Mouse (Mus musculus) heart, embryonic 13.5 days (tissue): ENCODE data around the gene Nup98. TPM values are rescaled to one million over a fixed set of nuclear protein-coding genes. Genes with fewer than 3 reads are reported as not detected.

Experiments
- ATAC-seq: fragments of 200-750 bp; cut with Nextera tagmentation; 2 replicates; pipeline ENCODE4 v1.8.0; 2017; ENCODE audit warnings: moderate TSS enrichment; ENCODE audit not compliant: insufficient number of reproducible peaks, low FRiP score, low TSS enrichment; ENCODE audit errors: extremely low read depth
- H3K27ac ChIP-seq: fragments of 300-500 bp; sonication (generic); replicated peaks from 2 replicates; pipeline ENCODE4 v1.5.1; 2015; ENCODE audit warnings: moderate library complexity, mild to moderate bottlenecking, inconsistent platforms
- H3K27me3 ChIP-seq: fragments of 300-500 bp; sonication (generic); replicated peaks from 2 replicates; pipeline ENCODE4 v1.6.1; 2015; ENCODE audit warnings: mild to moderate bottlenecking, inconsistent platforms
- H3K36me3 ChIP-seq: fragments of 300-500 bp; sonication (generic); 2 replicates; pipeline ENCODE4 v1.6.1; 2015; ENCODE audit warnings: mild to moderate bottlenecking, inconsistent platforms
- H3K4me1 ChIP-seq: fragments of 300-500 bp; sonication (generic); 2 replicates; pipeline ENCODE4 v1.6.1; 2015; ENCODE audit warnings: inconsistent platforms
- H3K4me2 ChIP-seq: fragments of 300-500 bp; sonication (generic); 2 replicates; pipeline ENCODE4 v1.6.1; 2015; ENCODE audit warnings: inconsistent platforms, mild to moderate bottlenecking, moderate library complexity
- H3K4me3 ChIP-seq: fragments of 300-500 bp; sonication (generic); 2 replicates; pipeline ENCODE4 v1.5.1; 2015; ENCODE audit warnings: moderate library complexity, mild to moderate bottlenecking, inconsistent platforms
- H3K9ac ChIP-seq: fragments of 300-500 bp; sonication (generic); 2 replicates; pipeline ENCODE4 v1.6.1; 2015; ENCODE audit warnings: inconsistent platforms, mild to moderate bottlenecking, moderate library complexity
- H3K9me3 ChIP-seq: fragments of 300-500 bp; sonication (generic); 2 replicates; pipeline ENCODE4 v1.6.1; 2016; ENCODE audit warnings: inconsistent platforms
- WGBS: fragments of 180-500 bp; shearing (Covaris S2); methylation state at CpG from one replicate; pipeline ENCODE4 v1.1.7; 2015; ENCODE audit warnings: mixed read lengths; 5-methylcytosine and 5-hydroxymethylcytosine counted together
- polyA plus RNA-seq: library from polyadenylated mRNA; unstranded; fragments of >200 nt; fragmentation: Nextera tagmentation; extraction: Ambion mirVana; gene quantifications from 2 replicates; pipeline ENCODE4 v1.2.1, GENCODE M21; 2015

Gene Nup98
- polyA plus RNA-seq, 1 experiment from 2014 or later = 22.0 TPM

DNA sequence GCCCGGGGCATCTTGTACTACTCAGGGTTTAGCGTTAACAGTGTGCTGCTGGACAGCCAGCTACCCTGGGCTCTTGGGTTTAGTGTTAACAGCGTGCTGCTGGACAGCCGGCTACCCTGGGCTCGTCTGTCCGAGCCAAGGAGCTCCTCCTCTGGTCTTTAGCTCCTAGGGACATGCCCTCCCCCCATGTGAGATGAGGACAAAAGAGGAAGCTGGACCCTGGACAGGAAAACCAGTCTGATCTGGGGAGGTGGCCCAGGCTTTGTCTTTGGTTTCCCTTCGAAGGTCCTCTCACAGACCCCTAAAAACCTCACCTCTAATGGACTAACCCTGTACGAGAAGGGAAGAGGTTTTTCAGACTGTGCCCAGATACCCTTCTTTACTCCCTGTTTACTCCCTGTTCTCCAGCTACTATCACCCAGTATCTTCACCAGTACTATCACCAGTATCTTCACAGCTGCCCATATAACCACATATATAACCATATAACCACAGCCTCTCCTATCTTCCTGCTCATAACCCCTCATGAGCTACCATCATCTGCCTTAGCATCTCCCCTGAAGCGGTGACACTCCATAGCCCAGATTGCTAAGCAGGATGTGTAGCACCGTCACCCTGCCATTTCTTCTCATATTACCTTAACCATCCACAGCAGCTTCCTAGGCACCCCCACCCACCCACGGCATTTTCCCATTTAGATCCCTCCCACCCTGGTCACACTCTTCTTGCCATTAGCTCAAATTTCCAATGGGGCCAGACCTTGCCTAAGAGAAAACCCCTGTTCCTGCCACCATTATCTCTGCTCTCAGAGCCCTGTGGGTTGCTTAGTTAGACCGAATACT lies 37.2 kb upstream of the Nup98 start:
- Histone ChIP-seq H3K4me2 (peak overlapping the region; percentile 78), H3K9me3 (no peaks in the 10 kb centered on the region), H3K27ac (0 out of 2 replicates have a peak overlapping the region, but pooled peaks have one; percentile 44), H3K27me3 (no peaks in the 10 kb centered on the region), H3K9ac (peak overlapping the region; percentile 95), H3K4me1 (peaks cover 79% of the 10 kb centered on the region), H3K4me3 (peak overlapping the region; percentile 91), H3K36me3 (peaks cover 4% of the 10 kb centered on the region)
- WGBS = 51% methylated on average over 12 of the region's 12 CpGs
- ATAC-seq = no peak

DNA sequence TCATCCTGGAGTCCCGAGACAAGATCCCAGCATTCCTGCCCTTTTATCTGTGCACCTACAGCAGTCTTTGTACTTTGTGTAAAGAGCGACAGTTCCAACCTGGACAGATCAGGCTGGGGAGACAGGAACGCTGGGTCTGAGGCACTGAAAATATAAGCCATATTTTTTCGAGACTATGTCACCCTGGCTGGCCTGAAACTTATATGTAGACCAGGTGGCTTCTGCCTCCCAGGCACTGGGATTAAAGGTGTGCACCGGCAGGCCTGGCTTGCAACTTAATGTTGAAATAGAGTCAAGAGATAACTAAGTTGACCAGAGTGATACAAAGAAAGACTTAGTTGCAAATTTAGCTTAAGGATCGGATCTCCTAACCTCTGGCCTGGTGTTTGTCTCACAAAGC lies 36.3 kb upstream of the Nup98 start:
- Histone ChIP-seq H3K4me1 (peaks cover 81% of the 10 kb centered on the region), H3K4me2 (peak overlapping the region; percentile 78)

DNA sequence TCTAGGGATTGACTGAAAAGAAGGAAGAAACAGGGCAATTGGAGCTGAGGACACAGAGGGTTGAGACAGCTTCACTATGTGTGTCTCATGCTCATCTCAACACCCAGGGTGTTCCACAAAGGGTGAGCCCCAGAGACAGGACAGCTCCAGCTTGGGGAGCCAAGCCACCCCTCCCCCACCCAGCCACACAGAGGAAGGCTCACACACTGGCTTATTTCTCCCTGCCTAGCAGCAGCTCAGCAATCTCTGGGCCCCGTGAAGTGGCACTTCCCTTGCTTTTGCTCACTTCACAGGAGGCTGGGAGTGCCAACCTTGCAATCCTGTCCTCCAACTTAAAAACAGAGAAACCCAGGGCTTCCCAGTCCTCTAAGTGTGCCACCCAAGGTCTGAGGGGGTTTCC lies 35.8 kb upstream of the Nup98 start:
- Histone ChIP-seq H3K27me3 (no peaks in the 10 kb centered on the region), H3K4me1 (peaks cover 76% of the 10 kb centered on the region), H3K36me3 (peaks cover 18% of the 10 kb centered on the region), H3K27ac (peak overlapping the region; percentile 44), H3K4me3 (peak overlapping the region; percentile 10; the same call in 1 of the 2 replicates), H3K4me2 (peak overlapping the region; percentile 78), H3K9me3 (no peaks in the 10 kb centered on the region), H3K9ac (peak overlapping the region; percentile 95)
- 0% methylated on average over 1 of the region's 1 CpGs for WGBS
- ATAC-seq = no peak

More for the DNA sequence above, 36.3 kb upstream of the Nup98 start:
- Histone ChIP-seq H3K9ac (peak overlapping the region; percentile 95), H3K4me3 (peak overlapping the region; percentile 10; the same call in 1 of the 2 replicates), H3K9me3 (no peaks in the 10 kb centered on the region), H3K27me3 (no peaks in the 10 kb centered on the region), H3K36me3 (peaks cover 13% of the 10 kb centered on the region), H3K27ac (peak overlapping the region; percentile 44)
- WGBS = 54% methylated on average over 6 of the region's 6 CpGs
- ATAC-seq = no peak

DNA sequence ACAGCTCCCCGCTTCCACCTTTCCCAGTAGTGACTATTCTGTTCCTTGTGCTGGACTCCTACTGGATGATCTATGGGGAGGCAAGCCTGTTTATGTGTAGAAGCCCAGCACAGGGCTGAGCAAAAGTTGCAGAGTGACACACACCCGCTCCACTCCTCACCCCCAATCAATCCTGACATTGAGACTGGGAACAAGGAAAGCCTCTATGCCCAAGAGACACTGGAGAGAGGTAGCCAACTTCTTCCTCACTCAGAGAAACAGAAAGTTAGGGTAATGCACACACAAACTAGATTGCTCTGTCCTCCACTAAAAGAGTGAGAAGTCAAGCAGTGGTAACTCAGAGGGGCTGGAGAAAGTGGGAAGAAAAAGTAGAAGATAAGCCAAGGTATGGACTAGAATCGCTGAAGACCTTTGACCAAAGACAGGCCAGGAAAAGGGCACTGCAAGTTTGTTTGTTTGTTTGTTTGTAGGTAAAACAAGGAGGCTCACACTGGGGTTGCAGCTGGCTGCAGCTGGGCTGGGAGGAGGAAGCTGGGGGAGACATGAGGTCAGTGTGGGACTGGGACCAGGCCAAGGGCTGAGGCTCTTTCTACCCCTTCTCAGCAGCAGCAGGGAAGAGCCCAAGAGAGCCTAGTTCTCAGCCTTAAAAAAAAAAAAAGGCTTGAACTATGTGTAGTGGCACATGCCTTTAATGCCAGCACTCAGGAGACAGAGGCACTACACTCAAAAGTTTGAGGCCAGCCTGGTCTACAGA lies 35.0 kb upstream of the Nup98 start:
- peak overlapping the region; percentile 11; the same call in 1 of the 2 replicates for H3K4me2 ChIP-seq
- H3K4me1 ChIP-seq = peaks cover 76% of the 10 kb centered on the region
- H3K4me3 ChIP-seq = no peak overlapping the region
- no peaks in the 10 kb centered on the region for H3K9me3 ChIP-seq
- peak overlapping the region; percentile 44; the same call in 1 of the 2 replicates for H3K27ac ChIP-seq
- H3K27me3 ChIP-seq = no peaks in the 10 kb centered on the region
- no peak for ATAC-seq
- WGBS = 81% methylated on average over 3 of the region's 3 CpGs
- peaks cover 26% of the 10 kb centered on the region for H3K36me3 ChIP-seq
- H3K9ac ChIP-seq = peak overlapping the region; percentile 12; the same call in 1 of the 2 replicates

DNA sequence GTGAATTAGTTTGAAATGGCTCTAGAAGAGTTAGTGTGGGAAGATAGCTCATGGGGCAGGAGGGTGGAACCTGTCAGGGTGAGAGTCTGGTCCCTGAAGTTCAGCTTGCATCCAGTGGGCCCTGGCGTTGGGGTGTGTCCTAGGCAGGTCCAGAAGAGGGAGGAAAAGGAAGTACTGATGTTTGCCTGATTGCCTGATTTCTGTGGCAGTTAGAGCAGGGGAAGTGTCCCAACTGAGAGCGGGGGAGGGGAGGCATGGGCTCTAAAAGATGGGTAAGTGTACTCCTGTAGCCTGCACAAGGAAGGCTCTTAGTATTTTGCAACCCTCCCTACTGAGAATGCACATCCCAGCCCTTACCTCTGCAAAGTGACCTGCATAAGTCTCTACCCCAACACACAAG lies 33.9 kb upstream of the Nup98 start:
- WGBS = 75% methylated on average over 2 of the region's 2 CpGs
- Histone ChIP-seq H3K4me3 (no peak overlapping the region), H3K27me3 (no peaks in the 10 kb centered on the region), H3K4me2 (no peak overlapping the region), H3K36me3 (peaks cover 37% of the 10 kb centered on the region), H3K9me3 (no peaks in the 10 kb centered on the region), H3K9ac (no peak overlapping the region), H3K4me1 (peaks cover 71% of the 10 kb centered on the region), H3K27ac (no peak overlapping the region)
- no peak for ATAC-seq

DNA sequence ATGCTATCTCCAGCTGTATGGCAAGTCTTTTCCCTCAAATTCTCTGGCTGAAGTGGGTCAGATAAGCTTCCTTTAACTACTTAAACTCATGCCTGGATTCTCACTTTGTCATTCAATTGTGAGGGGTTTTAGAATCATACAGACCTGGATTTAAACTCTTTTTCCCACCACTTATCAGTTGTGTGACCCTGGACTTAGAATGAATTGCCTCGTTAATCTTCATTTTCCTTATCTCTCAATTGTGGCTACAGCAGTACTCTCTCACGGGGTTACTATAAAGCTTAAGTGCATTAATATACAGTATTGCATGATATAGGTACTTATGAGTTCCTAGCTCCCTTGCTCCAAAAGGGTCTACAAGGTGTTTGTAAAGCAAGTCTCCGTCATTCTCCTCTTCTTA lies 32.9 kb upstream of the Nup98 start:
- Histone ChIP-seq H3K27ac (no peak overlapping the region), H3K4me2 (no peak overlapping the region), H3K27me3 (no peaks in the 10 kb centered on the region), H3K4me3 (no peak overlapping the region), H3K4me1 (peaks cover 62% of the 10 kb centered on the region), H3K36me3 (peaks cover 47% of the 10 kb centered on the region), H3K9me3 (no peaks in the 10 kb centered on the region), H3K9ac (no peak overlapping the region)
- WGBS = 46% methylated on average over 3 of the region's 3 CpGs
- no peak for ATAC-seq

DNA sequence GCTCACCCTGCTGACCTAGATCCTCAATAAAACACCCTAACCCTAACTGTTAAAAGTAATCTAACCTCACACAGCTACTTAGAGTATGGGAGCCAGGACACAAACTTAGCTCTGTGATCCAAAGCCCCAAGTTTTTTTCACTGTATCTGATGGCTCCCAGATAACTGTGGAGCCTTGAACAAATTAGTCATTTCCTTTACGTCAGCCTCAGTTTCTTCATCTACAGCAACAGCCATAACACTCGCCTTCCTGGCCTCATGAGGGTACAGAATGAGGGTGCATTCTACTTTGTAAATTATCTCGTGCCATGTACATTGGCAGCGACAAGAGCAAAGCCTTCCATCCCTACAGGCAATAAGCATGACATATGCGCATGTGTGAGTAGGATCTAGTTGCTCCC lies 32.4 kb upstream of the Nup98 start:
- Histone ChIP-seq H3K36me3 (peaks cover 52% of the 10 kb centered on the region), H3K4me1 (peaks cover 56% of the 10 kb centered on the region)
- WGBS = 72% methylated on average over 5 of the region's 5 CpGs

DNA sequence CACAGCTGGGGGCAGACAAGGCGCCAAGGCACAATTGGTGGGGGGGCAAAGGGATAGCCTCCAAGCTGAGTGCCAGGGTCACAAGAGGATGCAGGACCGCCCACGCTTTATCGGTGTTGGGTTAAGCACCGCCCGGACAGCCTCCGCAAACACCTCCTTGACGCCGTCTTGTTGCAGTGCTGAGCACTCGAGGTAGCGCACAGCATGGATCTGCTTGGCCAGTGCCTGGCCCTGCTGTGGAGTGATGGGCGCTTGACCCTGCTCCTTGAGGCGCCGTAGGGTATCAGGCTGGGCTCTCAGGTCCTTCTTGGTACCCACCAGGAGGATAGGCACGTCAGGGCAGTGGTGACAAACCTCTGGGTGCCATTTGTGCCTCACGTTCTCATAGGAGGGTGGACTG lies 29.6 kb upstream of the Nup98 start:
- H3K27me3 ChIP-seq = no peaks in the 10 kb centered on the region
- no peak for ATAC-seq
- no peaks in the 10 kb centered on the region for H3K9me3 ChIP-seq
- 73% methylated on average over 16 of the region's 16 CpGs for WGBS
- H3K9ac ChIP-seq = no peak overlapping the region
- H3K27ac ChIP-seq = no peak overlapping the region
- peaks cover 29% of the 10 kb centered on the region for H3K4me1 ChIP-seq
- H3K36me3 ChIP-seq = peaks cover 80% of the 10 kb centered on the region
- no peak overlapping the region for H3K4me2 ChIP-seq
- H3K4me3 ChIP-seq = no peak overlapping the region

More for the DNA sequence above, 32.4 kb upstream of the Nup98 start:
- Histone ChIP-seq H3K27ac (no peak overlapping the region), H3K4me3 (no peak overlapping the region), H3K9ac (no peak overlapping the region), H3K9me3 (no peaks in the 10 kb centered on the region), H3K4me2 (no peak overlapping the region), H3K27me3 (no peaks in the 10 kb centered on the region)
- ATAC-seq = no peak

DNA sequence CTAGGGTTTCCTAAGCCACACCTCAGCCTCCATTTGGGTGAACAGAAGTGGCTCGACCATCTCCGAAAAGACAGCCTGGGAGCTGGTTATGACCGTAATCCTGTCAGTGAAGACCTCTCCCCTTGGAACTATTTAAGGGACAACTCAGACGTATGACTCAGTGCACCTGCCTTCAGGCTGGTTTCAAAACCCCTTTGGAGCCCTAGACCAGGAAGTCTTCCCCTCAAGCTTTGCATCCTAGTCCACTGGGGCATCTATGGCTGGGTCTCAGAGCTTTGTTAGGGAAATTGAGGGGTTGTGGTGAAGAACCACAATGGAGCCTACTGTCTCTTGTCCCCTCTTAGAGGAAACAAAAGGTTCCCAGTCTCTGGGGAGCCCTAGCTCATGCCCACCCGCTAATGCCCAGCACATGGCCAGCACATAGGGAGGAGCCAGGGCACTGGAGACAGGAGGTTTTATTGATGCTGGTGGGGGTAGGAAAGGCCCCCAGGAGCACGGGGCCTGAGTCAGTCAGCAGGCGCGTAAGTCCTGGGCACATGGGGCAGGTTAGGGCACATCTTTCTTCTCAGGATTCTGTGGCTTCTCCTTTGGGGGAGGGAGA lies 28.8 kb upstream of the Nup98 start:
- H3K4me2 ChIP-seq = no peak overlapping the region
- WGBS = 91% methylated on average over 8 of the region's 8 CpGs
- ATAC-seq = no peak

DNA sequence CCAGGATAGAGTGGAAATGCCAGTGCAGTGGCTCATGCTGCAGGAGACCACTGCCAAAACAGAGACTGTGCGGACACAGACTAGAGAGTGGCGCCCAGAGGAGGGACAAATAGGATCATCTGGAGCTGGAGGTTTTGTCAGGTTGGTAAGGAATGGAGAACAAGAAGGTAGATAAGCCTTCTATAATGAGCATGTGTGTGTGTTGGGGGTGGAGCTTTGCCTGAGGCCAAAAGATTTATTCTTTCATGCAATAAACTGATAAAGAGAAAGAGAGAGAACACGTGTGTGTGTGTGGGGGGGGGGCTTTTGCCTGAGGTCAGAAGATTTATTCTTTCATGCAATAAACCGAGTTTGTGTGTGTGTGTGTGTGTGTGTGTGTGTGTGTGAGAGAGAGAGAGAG lies 23.1 kb upstream of the Nup98 start:
- no peaks in the 10 kb centered on the region for H3K27me3 ChIP-seq

More for the DNA sequence above, 28.8 kb upstream of the Nup98 start:
- no peaks in the 10 kb centered on the region for H3K27me3 ChIP-seq
- peaks cover 82% of the 10 kb centered on the region for H3K36me3 ChIP-seq
- no peak overlapping the region for H3K27ac ChIP-seq
- H3K4me1 ChIP-seq = peaks cover 21% of the 10 kb centered on the region
- H3K9ac ChIP-seq = no peak overlapping the region
- no peaks in the 10 kb centered on the region for H3K9me3 ChIP-seq
- no peak overlapping the region for H3K4me3 ChIP-seq

DNA sequence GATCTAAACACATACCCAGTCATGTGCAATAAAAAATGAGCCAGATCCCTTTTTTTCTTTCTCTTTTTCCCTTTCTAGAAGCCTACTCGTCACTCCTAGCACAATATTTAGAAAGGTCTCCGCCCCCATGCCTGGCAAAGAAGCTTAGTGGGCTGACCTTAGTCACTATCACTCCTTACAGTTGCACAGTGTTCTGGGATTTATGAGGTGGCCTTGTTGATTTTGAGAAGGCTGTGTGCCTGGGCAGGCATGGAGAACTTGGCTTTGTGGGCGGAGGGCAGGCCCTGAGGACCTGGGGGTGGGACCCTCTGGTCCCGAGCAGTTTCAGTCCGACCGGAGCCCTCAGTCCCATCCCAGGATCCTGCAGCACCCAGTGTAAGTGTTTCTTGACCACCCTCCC lies 19.8 kb upstream of the Nup98 start:
- WGBS = 94% methylated on average over 6 of the region's 6 CpGs
- H3K4me3 ChIP-seq = no peak overlapping the region
- H3K9me3 ChIP-seq = no peaks in the 10 kb centered on the region
- peaks cover 5% of the 10 kb centered on the region; the same call in 1 of the 2 replicates for H3K4me1 ChIP-seq
- no peak overlapping the region for H3K27ac ChIP-seq
- H3K36me3 ChIP-seq = peaks cover 60% of the 10 kb centered on the region
- no peaks in the 10 kb centered on the region for H3K27me3 ChIP-seq
- H3K9ac ChIP-seq = no peak overlapping the region
- ATAC-seq = no peak
- no peak overlapping the region for H3K4me2 ChIP-seq

More for the DNA sequence above, 23.1 kb upstream of the Nup98 start:
- Histone ChIP-seq H3K4me2 (no peak overlapping the region), H3K4me3 (no peak overlapping the region), H3K27ac (no peak overlapping the region), H3K36me3 (peaks cover 78% of the 10 kb centered on the region), H3K9me3 (no peaks in the 10 kb centered on the region), H3K9ac (no peak overlapping the region), H3K4me1 (no peaks in the 10 kb centered on the region)
- 86% methylated on average over 4 of the region's 4 CpGs for whole genome bisulfite sequencing
- no peak for ATAC-seq
